Mouse (Mus musculus): ENCODE data around the gene Nrsn2.

DNA sequence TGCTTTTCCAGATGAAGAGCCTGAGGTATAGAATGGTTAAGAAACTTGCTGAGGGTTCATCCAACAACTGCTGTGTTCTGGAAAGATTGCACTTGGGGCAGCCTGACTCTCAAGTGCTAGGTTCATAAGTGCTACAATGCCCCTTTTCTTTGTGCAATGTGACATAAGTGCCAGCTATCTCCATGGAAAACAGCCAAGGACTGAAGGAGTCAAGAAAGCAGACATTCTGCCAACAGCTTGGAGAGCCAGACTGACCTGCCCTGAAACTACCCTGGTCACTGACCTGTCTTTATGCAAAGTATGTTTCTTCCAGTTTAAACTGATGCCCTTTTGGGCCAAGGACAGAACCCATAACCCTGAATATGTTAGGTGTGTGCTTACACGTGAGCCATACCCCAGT lies 39.6 kb downstream of the Nrsn2 start:
- no peak for TF ChIP-seq EP300 (IDR thresholded peaks at IDR 0.05; ENCODE audit: low read depth)
- no peak for TF ChIP-seq CTCF (IDR thresholded peaks at IDR 0.05; ENCODE audit: low read depth)

All from liver, postnatal 0 days (tissue).